Mouse (Mus musculus) brain, embryonic 18.5 days (tissue): ENCODE measurements around the gene Rab13.

ENCODE experiments used
- DNase-seq: peaks from one replicate; pipeline ENCODE4 v3.0.0-alpha.2; 2012; ENCODE audit warnings: low read depth, low spot score

The Rab13 gene

DNA sequence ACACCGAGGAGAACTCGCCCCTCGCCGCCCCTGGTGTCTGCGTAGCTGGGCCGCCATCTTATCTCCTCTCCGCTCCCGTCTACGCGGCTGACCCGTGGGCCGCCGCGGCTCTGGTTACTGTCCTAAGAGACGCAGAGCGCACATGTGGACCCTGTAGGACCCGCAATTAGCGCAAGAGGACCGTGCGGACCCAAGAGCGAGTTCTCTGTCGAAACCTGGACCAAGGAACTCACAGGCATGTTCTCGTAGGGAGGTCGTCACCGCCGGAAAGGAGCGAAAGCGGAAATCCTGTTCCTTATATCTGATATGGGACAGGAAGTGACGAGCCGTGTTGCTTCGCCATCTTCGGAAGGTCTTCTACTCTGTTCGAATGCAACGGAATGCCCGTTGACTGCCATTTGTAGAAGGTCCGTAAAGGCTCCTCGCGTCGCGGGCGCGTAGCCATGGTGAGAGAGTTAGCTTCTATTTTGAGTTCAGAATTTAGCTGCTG lies at the start of gene Rab13, which contains the start of gene Rps27:
TSS of gene Rab13 (plus strand) at position 319 of the 490 bp plus-strand sequence.
TSS of gene Rps27 (minus strand) at position 275 of the 490 bp plus-strand sequence.
- peak; percentile 90 for DNase-seq

DNA sequence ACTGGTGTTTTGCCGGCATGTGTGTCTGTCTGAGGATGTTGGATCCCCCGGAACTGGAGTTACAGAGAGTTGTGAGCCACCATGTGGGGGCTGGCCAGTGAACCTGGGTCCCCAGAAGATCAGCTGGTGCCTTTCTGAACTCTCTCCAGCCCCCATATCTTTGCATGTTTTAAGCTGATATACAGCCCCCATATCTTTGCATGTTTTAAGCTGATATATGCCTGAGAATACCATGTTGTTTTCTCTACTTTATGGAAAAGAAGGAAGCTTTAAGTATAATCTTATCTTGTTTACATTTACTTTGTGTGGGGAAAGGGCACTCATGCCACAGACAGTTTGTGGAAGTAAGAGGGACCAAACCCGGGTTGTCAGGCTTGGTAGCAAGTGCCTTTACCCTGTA lies 33.9 kb upstream of the Rab13 start:
- DNase-seq: no peak

DNA sequence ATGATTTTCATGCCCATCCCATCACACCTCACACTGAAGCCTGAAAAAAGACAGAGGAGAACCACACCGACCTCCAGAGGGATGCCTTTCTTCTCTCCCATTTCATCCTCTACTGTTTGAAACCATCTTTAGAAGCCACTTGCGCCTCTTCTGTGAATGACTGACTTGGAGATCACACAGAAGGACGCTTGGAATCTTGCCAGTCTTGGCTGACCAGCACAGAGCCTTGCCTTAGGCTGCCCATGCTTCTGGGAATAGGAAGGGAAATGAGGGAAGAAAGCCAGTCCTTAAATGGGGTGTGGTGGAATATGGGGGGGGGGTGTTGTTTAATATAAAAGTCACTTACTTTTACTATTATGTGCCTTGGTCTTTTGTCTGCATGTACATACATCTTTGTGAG lies 29.9 kb upstream of the Rab13 start:
- no peak for DNase-seq

DNA sequence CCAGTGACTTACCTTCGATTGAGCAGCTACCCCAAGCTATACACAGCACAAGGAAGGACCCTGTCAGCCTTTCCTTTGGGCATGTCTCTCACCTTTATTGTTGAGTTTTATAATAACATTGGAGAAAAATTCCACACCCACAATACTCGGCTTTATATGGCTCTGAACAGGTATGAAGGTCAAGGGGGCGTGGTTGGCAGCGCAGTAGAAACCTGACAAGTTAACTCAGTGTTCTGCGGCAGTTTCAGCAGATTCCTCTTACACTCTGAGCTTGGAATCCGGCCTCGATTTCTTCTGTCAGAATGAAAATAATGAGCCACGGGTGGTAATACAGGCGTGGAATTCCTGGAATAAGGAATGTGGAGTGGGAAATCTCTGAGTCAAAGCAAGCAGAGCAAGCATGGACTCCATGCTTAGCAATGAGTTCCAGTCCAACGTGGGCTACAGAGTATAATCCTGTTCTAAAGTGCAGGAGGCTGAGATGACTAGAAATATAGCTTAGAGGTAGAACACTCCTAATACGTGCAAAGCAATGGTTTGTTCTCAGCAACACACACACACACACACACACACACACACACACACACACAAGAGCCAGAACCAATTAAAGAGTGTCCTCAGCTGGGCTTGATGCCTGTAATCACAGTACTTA lies 22.5 kb upstream of the Rab13 start:
- no peak for DNase-seq

DNA sequence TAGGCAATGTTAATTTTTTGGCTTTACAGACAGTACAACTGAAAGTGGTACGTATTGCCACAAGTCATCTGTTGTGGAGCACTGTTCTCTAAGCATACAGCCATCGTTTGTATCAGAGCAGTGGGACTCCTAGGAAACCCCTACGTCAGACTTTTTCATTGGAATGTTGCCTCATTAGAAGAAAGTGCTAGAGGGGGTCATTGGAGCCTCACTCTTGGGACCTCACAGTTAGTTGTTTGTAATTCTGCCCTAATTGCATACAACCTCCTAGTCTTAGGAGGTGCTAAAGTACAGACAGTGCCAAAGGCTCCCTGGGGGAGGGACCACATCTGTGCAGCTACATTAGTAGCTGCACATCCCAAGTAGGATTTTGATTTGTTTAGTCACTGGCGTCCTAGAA lies 18.7 kb upstream of the Rab13 start:
- no peak for DNase-seq

DNA sequence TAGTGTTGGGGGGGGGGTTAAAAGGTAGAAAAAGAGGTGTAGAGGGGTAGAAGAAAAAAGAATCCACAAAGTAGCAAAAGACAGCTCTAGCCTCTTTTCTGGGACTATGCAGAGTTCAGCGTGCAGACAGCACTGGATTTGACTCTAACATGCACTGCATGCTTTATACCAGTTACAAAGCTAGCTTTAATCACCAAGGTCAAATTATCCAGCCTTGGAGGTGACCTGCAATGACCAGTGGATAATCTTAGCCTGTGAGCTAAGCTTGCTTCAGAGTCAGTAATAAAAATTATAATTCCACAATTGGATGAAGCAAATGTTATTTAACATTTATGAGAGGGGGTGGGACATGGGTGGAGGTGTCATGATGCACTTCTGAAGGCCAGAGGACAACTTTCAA lies 17.9 kb upstream of the Rab13 start:
- DNase-seq: no peak

DNA sequence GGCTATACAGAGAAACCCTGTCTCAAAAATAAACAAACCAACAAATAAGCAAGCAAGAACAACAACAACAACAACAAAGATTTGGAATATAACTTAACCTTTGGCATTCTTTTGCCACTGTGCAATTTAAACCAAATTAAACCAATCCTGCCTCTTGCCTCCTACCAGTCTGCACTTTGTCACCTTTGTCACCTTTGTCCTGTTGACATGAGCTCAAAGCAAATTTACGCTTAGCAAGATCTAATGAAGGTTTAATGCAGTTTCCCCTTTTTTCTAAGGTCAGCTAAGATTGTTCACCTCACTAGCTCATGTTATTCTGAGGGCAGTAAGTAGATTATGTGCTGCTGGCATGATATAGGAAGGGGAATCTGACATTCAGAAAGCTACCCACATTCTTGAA lies 15.9 kb upstream of the Rab13 start:
- no peak for DNase-seq

DNA sequence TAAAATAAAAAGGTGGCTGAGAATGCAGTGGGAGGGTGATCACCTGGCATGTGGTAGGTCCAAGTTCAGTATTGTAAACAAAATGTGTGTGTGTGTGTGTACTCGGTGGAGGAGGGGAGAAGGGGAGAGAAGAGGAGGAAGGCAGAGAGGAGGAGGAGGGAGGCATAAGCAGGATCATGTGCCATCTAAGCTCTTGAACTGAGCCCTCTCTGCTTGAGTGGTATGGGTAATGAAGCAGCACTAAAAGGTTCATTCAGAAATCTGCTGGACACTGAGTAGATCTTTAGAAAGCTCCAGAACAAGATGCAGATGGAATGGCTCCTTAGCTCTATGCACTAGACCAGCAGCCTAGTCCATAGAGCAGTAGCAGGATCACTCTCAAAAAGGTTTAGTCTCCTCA lies 10.6 kb upstream of the Rab13 start:
- no peak for DNase-seq

DNA sequence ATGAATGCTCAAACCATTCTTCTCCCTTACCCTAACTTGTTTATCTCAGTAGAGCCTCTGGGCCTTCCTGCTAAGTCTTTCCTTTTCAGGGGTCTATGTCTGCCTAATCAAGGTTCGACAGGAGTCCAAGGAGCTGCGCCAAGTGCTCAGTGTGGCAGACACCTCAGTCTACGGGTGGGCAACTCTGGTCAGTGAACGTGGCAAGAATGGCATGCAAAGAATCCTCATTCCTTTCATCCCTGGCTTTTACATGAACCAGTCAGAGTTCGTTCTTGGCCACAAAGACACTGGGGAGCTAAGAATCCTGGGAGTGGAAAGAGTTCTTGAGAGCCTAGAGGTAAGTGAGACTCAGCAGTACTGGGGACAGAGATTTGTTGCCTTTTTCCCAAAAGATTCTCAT lies 9.9 kb upstream of the Rab13 start:
- no peak for DNase-seq

DNA sequence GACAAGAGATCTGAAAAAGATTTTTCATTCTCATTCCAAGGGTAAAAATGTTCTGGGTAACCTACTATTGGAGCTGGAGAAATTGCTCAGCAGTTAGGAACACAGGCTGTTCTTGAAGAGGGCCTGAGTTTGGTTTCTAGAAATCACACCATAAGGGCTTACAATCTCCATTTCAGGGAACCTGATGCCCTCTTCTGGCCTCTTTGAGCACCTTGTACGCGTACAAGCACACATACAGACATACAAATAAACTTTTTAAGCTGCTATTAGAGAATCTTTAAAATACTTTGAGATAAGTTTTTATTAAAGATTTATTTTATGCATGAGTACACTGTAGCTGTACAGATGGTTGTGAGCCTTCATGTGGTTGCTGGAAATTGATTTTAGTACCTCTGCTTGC lies 8.9 kb upstream of the Rab13 start:
- DNase-seq: no peak

DNA sequence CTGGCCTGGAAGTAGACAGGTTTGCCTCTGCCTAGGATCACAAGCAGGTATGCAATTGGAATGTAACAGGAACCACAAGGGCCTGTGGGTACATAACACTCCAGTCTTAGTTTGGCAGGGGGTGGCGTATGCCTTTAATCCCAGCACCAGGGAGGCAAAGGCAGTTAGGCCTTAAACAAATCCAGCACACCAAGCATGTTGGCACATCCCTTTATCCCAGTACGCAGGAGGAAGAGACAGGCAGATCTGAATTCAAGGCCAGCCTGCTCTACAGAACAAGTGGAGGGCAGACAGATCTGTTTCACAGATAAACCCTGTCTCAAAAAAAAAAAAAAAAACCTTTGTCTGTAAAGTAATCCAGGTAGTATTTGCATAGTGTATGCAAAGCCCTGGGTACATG lies 4.8 kb upstream of the Rab13 start:
- DNase-seq: no peak

DNA sequence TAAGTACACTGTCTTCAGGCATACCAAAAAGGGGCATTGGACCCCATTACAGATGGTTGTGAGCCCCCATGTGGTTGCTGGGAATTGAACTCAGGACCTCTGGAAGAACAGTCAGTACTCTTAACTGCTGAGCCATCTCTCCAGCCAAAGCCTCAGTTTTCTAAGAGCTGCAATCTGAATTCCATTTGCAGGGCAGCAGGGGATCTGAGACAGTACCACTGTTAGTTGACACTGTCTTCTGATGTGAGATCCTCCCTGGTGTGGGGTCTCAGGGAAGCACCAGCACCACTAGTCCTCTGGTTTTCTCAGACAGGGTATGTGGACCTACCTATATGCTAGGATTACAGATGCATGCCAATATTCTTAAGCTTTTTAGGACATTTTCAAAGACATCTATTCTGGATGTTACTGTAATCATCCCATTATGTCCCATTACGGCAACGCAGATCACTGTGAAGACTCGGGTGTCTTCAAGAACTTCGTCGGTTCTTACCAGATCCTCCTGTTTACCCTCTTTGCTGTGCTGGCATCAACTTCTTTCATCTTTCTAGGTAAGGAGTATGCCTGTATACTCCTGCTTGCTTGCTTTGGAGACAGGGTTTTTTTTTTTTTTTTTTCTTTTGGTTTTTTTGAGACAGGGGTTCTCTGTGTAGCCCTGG lies 3.5 kb upstream of the Rab13 start:
- DNase-seq: no peak

DNA sequence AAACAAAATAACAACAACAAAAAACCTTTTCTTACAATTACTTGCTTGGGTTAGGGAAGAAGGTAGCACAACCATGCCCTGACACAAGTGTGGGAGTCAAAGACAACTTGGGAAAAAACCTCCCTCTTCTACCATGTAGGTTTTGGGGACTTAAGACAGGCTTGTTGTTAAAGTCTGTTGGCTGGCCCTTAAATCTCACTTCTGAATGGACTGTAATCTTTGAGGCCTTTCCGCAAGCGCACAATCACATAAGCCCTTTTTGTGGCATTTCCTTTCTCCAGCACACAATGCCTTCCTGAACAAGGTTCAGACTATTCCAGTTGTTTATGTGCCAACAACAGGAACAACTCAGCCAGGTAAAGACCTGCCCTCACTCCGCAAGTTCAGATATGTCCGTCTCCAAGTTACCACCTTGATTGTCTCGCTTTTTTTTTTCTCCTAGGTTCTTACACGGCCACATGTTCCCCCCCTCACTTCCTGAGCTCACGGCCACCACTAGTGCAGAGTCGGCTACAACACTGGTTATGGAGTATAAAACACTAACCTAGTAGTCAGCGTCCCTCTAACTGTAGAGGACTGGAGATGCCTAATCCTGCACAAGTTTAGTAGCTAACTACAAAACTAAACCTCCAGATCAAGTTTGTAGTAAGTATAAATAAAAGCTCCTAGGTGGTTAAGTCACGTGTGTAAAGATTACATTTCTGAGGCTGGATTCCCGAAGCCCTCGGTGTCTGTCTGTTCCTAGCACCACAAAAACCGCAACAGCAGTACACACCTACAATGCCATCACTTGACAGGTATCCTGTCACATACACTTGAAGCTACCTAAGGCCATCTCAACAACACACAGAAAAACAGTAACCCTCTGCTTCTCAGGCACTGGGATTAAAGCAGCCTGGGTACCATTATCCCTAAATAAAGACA lies 1.8 kb upstream of the Rab13 start:
- DNase-seq: no peak

DNA sequence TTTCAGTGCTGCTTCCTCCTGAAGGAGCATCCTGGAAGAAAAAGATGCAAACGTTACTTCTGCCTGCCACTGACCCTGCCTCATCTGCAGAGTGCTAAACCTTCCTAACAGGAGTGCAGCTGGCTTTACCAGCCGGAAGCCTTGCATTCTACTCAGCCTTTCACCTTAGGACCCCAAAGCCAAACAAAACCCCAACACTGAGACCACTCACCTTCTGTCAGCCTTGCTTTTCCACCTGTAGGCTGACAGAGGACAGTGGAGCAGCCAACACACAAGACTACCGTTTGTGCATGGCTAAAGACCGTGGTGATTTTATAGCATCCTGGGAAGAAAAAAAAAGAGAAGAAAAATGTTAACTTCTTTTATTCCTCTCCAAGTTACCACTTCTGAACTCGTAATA lies 772 bp upstream of the Rab13 start:
- no peak for DNase-seq

DNA sequence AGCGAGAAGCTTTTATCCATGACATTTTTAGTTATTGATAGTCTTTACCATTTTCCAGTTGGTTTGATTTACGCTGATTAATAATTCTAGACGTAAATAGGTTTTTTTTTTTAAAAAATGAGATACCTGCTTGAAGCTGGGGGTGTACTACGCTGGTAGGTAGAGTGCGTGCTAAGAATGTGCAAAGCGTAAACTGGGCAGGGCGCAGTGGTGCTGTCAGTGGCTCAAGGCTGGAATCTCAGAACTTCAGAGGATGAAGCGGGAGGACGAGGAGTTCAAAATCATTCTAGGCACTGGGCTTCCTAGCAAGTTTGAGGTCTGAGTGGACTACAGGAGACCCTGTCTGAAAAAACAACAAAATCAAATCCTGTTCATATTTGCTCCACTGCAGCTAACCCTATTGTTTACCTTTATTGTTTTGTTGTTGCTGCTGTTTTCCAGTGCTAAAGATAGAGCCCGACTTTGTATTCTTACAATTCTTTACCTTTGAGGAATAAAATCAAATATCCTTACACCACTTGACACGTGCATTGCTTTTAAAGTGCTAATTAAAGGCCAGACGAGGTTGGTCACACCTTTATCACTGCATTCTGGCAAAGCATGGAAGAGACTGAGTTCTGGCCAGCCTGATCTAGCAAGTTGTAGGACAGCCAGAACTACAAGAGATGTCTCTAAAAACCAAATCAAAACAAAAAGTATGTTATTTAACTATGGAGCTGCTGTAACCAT lies 625 bp downstream of the Rab13 start:
- no peak for DNase-seq

DNA sequence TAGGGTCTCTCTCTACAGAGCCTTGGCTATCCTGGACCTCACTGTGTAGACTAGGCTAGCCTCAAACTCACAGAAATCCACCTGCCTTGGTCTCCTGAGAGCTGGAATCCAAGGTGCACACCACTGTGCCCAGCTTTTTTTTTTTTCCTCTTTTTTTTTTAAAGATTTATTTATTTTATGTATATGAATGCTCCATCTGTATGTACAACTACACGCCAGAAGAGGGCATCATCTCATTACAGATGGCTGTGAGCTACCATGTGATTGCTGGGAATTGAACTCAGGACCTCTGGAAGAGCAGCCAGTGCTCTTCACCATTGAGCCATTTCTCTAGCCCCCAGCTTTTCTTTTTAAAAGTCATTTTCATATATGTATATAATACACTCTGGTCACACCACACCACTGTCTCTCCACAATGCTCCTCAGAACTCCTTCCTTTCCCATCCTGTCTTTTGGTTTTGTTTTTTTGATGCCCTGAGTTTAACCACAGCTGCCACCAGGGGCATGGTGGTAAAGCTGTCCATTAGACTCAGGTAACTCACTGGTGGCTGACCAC lies 2.4 kb downstream of the Rab13 start:
- no peak for DNase-seq

DNA sequence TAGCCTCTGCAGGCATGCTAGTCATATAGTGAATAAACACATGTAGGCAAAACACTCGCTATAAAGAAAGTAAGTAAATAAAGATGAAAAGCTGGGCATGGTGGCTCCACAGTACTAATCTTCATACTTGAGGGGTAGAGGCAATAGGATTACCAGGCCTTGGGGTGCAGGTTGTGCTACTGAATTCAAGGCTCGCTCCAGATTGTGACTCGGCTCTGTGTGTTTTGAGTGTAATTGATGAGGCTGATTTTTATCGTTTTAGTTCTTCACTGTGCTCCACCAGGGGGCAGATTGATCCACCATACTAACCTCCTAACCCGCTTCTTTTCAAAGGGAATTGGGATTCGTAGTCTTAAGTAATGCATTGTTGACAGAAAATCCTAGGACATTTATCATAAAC lies 6.6 kb downstream of the Rab13 start:
- DNase-seq: peak; percentile 36

DNA sequence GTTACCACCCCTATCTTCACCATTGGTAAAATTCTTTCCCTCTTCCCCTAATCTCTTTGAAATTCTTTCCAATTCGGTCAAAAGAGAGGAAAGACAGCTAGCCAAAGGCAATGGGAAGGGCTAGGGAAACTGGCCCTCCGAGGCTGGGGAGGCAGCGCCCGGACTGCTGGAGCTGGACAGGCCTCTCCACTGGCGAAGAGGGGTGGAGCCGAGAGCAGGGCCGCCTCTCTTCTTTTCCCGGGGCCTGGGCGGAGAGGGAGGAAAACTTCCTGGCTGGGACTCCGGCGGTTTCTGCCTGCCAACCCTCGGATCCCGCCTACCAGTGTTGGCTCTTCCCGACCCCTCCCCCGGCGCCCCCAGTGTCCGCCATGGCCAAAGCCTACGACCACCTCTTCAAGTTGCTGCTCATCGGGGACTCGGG lies 7.0 kb downstream of the Rab13 start:
- no peak for DNase-seq

DNA sequence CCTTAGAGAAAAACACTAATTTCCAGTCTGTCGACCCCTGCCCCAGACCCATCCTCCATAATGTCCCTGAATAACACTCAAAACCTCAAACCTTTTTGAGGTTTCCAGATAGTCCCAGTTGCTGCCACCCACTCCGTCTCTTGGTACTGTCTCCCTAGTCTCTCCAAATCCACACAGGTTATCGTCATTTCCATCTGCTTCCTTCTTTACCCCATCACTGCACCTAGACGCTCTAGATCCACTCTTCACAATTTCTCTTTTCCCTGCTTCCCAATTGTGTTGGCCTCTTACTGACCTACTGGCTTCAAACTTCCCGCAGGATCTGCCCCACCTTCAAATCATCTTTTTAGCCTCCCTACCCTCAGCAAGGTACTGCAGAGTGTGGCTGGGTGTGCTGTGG lies 7.6 kb downstream of the Rab13 start:
- DNase-seq: no peak

DNA sequence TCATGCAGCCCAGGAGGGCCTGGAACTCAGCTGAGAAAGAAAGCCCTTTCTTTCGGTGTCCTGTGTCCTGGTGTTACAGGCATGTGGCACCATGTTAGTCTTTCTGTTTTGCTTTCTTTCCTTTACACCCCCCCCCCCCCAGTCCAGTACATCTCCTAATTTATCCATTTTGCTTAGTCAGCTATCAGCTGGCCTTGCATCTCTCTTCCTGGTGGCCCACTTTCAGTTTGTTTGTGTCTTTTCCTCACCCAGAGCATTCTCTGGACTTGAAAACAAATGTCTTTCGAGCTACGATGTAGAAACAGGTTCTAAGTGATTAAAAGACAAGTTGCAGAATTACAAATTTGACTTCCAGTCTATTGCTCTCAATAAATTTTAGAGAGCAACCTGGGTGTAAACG lies 9.0 kb downstream of the Rab13 start:
- no peak for DNase-seq

DNA sequence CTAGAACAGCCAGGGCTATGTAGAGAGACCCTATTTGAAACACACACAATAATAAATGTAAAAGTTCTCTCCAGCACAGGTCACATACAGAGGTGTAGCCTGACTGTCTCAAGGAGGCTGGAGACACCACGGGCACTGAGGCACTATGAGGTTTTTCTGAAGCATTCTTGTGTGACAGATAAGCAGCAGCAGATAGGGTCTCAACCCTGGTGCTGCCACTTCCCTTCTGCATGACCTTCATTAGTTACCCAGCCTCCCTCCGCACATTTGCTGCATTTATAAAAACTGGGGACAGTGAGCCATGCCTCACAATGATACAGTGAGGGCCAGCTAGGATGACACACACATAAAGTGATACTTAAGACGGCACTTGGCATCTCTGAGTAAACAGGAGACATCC lies 9.4 kb downstream of the Rab13 start:
- DNase-seq: no peak
